Mouse (Mus musculus): Measurements from ENCODE around the gene Galnt11.

Gene Galnt11

GRCm38 (mm10) chr5:25252825-25253544 is 31.3 kb downstream of the Galnt11 start:
- no peak for DNase-seq (ENCODE audit: extremely low spot score, low spot score)

- DNase-seq (ENCODE audit: extremely low spot score, low spot score), result no peak
Observed at GRCm38 (mm10) chr5:25254491-25254890, 32.8 kb downstream of the Galnt11 start.

- no peak for DNase-seq (ENCODE audit: extremely low spot score, low spot score)
Observed at GRCm38 (mm10) chr5:25256686-25257085, 35.0 kb downstream of the Galnt11 start.

- no peak for DNase-seq (ENCODE audit: extremely low spot score, low spot score)
Observed at GRCm38 (mm10) chr5:25261452-25261851, 39.7 kb downstream of the Galnt11 start.

GRCm38 (mm10) chr5:25262266-25262665 is 40.6 kb downstream of the Galnt11 start:
- DNase-seq (ENCODE audit: extremely low spot score, low spot score), result no peak

GRCm38 (mm10) chr5:25268258-25268888 is 46.7 kb downstream of the Galnt11 start:
- no peak for DNase-seq (ENCODE audit: extremely low spot score, low spot score)

- DNase-seq (ENCODE audit: extremely low spot score, low spot score), result no peak
Observed at GRCm38 (mm10) chr5:25275629-25276028, 53.9 kb downstream of the Galnt11 start.

- no peak for DNase-seq (ENCODE audit: extremely low spot score, low spot score)
Observed at GRCm38 (mm10) chr5:25276365-25276764, 54.7 kb downstream of the Galnt11 start.

- DNase-seq (ENCODE audit: extremely low spot score, low spot score), result no peak
Observed at GRCm38 (mm10) chr5:25283988-25284387, 62.3 kb downstream of the Galnt11 start.

- no peak for DNase-seq (ENCODE audit: extremely low spot score, low spot score)
Observed at GRCm38 (mm10) chr5:25296830-25297229, 75.1 kb downstream of the Galnt11 start.

GRCm38 (mm10) chr5:25310226-25310625 is 88.5 kb downstream of the Galnt11 start:
- no peak for DNase-seq (ENCODE audit: extremely low spot score, low spot score)

GRCm38 (mm10) chr5:25313881-25314280 is 92.2 kb downstream of the Galnt11 start:
- DNase-seq (ENCODE audit: extremely low spot score, low spot score), result no peak

All from neural tube, embryonic 10.5 days (tissue).